Mouse (Mus musculus) activated CD4-positive, CD25-positive, alpha-beta regulatory T cell, adult 4 months (primary cell): Measurements from ENCODE around the gene Prox1. TPM values are rescaled to one million over a fixed set of nuclear protein-coding genes. Genes with fewer than 3 reads are reported as not detected.

ENCODE experiments used
- ATAC-seq: one replicate; pipeline ENCODE4 v1.8.0; 2017
- polyA plus RNA-seq, 2 experiments: library from polyadenylated mRNA; unstranded; fragments of 100-300 nt; shearing (Covaris generic); gene quantifications; one replicate each; pipeline ENCODE4 v1.2.1; 2017

The Prox1 gene
- polyA plus RNA-seq, 2 experiments from 2014 or later: 0.05 TPM; not detected in 1

DNA sequence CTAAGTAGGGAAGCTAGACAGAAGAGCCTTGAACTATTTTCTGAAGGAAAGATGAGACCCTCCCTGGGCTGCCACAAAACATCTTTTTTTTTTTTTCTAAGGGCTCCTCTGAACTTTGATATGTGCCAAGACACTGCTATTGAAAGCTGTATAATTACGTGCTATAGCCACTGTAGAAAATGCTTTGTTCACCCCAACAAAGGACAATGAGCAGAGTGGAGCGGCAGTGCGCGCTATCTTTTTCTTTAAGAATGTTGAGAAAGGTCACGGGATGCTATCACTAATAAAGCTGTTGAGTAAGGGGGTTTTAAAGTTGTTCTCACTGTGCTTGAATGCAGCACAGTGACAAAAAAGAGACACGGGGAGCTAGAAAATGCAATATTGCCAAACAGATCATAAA, 30.0 kb downstream of the Prox1 start:
- ATAC-seq: no peak

DNA sequence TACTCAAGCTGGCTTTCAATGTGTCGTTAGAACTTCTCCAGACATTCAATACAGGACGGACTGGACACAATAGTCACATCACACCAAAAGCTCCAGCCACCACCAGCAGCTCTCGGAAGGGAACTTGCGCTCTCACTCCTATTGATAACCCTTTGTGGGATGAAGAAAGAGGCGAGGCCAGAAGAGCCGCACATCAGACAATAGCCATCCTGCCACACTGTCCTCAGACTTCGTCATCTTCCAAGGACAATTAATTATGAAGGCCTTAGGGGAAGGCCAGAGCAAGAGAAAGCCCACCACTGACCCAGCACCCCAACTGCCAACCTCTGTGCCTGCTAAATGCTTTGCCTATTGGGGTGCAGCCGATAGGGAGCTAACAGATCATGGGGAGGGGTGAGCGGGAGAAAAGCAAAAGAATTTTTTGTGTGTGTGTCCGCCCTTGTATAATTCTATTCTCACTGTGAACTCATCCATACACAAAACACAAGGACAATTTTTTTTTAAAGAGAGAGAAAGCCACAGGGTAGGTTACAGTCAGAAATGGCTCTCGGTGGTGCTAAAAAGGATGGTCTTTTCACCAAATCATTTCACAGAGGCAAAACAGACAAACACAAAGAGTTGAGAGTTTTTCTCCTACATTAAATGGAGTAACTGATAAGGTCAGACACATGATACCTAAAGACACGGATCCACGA, 30.7 kb downstream of the Prox1 start:
- no peak for ATAC-seq

DNA sequence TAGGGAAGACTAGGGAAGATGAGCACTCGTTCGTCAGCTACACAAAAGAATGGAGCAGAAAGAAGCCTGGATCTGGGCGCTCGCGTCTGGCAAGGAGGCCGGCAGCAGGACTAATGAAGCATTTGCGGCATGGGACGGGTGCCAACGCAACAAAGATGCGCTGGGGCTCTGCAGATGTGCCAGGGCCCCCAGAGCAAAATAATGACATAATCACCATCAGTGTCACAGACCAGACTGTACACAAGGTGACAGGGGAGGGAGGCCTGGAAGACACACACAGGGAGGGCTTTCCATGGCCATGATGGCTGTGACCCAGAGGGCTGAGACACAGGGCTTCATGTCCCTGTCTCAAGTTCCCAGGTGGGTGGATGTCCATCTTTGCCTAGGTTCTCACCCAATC, 32.6 kb downstream of the Prox1 start:
- ATAC-seq: no peak

DNA sequence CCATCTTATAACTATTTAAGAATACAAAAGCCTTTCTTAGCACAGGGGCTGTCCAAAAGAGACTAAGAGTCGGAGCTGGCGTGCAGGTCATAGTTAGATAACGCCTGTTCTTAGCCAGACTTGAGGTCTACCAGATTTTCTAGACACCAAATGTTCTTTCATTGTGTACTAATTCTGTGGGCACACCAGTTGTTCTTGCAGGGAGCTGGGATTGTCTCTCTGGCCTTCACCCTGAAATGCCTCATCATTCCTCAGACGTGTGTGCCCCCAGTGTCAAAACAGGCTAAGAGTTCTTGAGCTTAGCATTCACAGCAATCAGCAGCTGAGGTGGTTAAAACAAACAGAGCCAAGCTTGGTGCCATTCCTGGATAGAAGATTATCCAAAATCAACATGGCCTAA, 37.6 kb downstream of the Prox1 start:
- ATAC-seq: no peak

DNA sequence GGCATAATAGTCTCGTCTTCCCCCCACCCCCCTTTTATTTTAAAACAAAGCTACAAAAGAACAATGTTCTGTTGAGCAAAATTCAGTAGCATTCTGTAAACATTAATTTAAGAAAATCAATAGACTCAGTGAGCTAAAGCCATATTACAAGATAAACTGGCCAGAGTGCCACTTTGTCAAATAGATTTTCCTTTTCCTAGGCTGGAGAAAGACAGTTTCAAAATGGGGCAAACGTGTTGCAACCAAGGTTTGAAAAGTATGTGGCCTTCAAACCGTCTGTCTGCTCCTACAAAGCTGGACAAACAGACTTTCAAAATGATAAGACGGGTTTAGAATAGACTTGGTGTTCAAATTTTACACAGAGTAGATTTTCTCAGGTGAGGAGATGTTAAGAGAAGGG, 39.6 kb downstream of the Prox1 start:
- ATAC-seq: no peak

DNA sequence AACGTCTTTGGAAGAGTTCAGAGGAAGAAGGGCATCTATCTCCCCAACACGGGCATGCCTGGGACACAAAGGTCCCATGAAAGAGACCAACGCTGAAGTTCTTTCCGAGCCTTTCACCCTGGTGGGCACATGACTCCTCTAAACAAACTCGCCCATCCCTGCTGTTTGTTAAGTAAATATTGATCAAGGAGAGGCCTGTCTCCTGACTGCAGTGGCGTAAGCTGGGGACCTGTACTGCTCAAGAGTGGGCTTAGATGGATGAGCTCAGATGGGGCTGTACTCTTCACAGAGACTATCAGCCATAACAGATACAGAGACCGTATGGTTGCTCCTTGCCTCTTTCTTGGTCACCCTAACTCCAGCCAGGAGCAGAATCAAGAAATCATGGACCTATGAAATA, 41.0 kb downstream of the Prox1 start:
- no peak for ATAC-seq

DNA sequence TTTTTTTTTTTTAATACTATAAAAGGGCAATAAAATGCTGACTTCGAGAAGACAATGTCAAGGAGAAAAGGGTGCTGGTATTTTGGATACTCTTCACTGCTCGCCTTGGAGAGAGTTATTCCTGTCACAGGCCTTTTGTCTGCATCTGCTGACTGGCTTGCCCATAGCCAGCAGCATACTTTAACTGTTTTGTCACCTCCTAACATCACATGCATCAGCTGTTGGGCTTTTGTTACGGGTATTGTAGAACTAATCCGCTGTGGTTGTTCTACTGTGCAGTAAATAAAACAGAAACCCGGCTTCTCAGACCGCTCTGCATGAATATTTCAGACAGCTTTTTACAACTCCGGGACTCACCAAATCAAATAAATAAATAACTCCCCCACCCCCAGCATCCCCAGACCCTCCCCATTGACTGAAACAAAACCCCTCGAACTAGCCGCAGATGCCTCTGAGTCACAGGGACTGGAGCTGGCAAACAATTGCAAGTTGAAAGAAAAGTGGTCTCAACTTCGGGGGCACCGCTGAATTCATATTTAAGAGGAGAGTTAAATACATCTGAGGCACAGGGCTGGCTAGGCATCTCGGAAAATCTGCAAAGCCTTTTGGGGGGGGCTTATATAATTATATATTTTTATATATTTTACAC, 41.7 kb downstream of the Prox1 start:
- no peak for ATAC-seq

DNA sequence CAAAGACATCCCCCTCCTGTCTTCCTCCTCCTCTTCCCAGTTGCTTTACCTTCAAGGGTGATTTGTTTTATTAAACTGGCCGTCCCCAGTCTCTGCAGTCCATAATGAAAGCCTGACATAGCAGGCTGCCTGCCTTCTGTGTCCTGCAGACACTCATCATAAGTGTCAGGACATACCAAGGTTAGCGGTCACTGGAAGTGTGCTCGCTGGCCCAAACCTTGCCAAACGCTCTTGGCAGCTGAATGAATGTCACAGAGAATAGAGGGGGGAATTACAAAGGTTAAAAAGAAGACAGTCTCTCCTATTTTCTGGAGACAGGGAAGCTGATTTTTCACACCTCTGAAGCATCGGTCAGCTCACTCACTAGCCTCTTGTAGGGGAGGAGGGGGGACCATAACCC, 42.6 kb downstream of the Prox1 start:
- ATAC-seq: no peak

DNA sequence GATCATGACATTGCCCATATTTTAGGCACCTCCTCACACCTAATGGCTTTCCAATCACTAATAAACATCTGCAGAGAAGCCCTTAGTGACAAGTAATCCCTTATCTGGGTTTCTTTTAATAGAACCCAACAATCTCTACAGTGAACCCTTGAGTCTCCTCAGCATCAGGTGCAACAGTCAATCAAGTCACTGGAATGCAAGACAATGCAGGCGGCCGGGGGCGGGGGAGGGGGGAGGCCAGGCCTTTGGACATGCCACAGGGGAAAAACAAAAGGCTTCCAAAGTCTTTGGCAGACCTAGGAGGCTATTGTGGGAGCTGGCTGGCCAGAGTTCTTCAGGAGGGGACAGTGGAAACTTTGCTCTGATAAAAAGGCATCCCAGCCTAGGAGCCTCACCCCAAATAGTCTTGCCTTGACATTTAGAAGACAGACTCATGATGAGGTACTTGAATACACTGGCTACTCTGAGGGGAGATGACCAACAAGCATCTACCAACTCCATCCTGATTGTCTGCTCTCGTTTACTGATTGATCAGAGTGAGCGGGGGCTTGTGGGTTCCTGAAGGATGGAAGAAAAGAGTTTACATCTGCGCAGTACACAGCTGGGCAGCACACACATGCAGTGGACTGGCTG, 43.2 kb downstream of the Prox1 start:
- no peak for ATAC-seq

DNA sequence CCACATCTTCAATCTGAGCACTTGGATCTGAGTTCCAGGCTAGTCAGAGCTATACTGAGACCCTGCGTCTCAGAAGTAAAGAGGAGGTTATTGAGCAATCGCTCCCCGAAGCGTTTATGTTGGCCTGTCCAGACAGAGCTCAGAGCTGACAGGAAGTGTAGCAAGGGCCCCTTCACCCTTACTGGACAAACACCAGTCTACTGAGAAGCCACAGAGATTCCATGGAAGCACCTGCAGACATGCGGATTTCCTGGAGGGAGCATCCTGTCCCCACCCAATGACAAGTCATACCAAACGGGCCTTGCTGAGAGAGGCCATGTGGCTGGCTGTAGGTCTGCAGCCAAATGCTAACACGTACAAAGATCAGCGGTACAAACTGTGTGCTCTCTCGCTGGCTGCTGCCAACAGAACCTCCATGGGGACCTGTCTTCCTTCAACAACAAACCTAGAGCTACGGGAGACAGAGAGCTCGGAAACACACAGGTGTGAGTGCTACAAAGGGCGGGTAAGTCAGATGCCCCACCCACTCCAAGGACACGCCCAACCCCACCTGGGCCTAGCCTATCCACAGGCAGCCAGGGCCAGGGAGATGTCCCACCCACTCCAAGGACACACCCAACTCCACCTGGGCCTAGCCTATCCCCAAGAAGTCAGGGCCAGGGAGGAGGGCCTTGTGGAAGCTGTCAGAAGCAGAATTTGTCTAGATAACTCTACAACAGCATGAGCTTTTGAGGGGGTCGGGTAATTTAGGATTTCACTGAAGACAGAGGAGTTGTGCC, 45.4 kb downstream of the Prox1 start:
- ATAC-seq: no peak

DNA sequence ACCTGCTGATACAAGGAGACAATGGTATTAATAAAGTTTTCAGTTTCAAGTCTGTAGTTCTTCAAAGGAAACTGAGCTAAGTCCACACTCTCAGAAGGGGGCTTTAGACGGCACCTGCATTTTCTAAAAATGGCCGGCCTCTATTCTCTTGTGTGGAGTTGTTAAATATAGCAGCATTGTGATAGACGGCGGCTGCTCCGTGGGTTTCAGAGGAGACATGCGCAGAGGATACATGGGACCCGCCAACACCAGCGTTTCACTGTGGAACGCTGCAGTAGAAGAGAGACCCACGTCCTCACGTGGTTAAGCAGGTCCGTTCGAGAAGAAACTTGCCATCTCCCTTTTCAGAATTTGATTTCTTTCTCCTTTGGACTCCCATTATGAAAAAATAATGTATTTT, 47.1 kb downstream of the Prox1 start:
- no peak for ATAC-seq

DNA sequence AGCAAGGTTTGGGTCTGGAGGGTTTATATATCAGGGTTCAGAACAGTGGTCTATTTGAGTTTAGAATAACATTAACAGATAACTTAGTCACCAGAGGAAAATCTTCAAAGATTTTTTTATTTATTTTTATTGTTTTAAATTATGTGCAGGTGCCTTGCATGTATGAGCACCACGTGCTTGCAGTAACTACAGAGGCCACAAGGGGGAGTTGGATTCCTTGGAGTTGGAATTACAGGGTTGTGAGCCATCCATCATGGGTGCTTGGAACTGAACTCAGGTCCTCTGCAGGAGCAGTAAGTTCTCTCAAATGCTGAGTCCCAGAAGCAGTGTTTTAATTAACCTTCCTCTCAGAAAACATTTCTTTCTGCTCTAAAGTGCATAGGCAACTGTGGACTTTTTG, 54.5 kb downstream of the Prox1 start:
- no peak for ATAC-seq

DNA sequence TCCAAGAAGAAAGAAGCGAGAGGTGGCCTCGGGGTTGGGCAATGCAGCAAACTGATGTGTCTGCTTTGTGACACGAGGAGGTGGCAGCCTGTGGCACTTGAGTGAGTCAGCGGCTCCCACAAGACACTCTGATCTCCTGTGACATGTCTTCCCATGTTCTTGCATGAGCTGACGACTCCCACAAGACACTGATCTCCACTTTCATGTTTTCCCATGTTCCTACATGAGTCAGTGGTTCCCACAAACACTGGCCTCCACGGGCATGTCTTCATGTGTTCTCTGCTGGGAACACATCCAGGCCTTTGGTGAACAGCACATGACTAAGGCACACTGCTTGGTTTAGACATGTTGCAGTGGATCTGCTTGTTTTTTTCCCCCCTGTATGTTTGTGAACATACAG, 58.8 kb downstream of the Prox1 start:
- ATAC-seq: no peak

DNA sequence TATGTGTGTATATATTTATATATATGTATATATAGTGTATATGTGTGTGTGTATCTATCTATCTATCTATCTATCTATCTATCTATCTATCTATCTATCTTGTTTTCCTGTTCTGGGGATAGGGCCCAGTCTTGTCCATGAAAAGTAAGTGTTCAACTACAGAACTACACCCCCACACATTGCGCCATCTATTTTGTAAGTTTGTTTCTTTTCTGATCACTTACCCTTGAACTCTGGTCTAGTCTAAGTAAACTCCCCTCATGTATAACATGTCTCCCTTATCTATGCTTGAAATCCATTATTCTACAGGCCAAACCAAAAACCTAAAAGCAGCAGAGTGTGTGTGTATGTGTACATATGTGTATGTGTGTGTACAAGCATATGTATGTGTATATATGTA, 62.9 kb downstream of the Prox1 start:
- ATAC-seq: no peak

DNA sequence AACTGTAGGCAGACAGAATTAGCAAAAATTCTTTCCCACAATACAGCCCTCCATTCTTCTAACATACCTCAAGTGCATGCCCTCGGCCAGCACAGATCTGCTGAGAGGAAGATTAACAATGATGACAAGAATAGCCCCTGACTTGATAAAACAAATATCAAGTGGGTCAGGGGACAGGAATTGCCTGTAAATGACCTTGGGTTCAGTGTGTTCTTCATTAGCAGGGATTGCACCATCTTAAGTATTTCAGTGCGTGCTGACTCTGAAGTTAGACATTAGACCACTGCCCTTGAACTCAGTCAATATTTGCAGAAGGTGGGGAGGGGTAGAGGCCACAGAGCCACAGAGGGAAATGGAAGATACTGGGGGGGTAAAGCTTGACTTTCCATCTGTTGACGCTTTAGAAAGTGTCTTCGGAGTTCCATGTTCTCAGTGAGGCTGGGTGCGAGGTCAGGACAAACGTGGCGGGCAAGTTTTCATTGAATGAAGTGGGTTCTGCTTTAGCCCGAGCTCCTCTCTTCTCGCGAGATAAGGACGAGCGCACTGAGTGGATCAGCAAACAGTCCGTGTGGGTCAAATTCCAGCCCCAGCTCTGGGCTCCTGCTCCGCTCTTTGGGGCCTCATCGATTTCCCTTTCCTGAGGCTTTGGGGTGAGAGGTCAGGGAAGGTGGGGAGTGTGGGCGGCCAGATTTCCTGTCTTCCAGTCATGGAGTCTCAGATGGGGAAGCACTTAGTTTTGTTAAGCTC, 63.7 kb downstream of the Prox1 start:
- no peak for ATAC-seq

DNA sequence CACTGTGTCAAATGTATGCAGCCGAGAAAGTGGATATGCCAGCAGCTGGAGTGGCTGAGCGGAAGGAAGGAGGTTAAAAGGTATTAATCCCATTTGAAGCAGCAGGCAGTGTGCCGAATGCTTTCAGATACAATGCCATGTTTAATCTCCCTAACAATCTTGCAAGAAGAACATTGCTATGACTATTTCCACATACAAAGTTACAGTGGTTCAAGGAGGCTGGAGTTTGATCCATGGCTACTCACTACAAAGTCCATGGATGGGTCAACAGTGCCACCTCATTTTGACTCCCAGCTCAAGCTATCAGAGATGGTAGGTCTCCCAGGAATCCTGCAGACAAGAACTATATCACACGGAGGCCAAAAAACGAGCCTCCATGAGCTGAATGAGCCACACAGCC, 64.5 kb downstream of the Prox1 start:
- no peak for ATAC-seq

DNA sequence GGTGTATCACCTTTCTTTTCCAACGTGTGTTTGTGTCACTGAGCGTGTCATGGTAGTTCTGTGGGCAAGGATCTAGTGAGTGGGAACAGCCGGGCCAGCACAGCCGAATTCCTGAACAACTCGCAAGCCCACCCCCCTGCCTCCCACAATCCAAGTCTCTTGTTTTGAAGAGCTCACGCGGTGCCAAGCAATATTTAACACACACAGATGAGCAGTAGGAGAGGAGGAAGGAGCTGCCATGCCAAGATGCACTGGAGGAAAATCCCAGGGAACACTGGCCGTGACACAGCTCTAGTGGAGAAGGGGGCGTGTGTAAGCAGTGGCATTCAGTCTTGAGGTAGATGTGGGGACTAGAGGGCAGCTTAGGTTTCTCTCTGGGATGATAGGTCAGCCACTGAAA, 77.2 kb downstream of the Prox1 start:
- no peak for ATAC-seq

DNA sequence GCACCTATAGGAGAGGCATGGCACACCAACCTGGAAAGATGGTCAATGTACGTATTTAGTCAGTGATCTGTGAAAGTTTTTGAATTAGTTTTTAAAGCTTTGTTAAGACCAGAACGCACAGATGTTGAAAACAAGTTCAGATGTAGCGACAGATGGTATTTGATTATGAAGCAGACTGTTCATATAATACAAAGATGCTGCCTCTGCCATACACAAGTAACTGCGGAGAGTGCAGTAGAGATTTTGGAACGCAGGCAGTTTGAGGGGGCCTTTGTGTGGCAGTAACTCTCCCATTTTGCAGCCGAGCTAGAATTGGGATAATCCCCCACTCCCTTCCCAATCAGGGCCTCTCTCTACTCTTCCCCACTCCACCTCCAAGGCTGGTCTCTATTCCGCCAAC, 78.4 kb downstream of the Prox1 start:
- ATAC-seq: no peak

DNA sequence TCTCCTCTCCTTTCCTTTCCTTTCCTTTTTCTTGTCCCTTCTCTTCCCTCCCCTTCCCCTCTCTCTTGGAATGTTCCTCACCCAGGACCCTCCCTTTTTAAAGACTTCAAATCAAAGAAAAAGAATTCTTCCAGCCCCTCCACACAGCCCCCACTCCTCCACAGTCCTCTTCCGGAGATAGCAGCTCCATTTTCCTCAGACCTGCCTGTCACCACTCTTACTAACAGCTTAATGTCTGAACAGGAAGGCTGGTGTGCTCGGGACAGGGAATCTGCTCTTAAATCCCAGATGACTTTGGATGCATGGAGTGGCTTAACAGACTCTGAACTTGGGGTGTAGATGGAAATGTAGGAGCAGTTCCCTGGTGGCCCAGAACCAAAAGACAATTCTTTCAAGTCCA, 81.6 kb downstream of the Prox1 start:
- no peak for ATAC-seq

DNA sequence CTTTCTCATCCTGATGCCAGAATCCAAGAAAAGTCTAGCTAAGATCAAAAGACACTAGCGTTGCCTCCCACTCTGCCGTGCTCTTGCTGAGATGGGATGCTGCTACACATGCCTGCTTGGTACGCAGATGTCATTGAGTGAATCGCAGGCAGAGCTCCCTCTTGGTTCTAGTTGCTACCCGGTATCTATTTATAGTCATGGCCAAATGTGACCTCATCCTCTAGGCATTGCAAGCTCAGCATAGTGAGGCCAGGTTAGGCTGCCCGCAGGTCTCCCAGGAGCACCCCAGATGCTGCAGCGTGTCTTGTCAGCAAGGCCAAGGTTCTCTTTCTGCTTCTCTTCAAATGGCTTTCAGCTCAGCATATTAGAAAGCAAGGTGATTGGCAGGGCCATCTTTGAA, 84.8 kb downstream of the Prox1 start:
- no peak for ATAC-seq

DNA sequence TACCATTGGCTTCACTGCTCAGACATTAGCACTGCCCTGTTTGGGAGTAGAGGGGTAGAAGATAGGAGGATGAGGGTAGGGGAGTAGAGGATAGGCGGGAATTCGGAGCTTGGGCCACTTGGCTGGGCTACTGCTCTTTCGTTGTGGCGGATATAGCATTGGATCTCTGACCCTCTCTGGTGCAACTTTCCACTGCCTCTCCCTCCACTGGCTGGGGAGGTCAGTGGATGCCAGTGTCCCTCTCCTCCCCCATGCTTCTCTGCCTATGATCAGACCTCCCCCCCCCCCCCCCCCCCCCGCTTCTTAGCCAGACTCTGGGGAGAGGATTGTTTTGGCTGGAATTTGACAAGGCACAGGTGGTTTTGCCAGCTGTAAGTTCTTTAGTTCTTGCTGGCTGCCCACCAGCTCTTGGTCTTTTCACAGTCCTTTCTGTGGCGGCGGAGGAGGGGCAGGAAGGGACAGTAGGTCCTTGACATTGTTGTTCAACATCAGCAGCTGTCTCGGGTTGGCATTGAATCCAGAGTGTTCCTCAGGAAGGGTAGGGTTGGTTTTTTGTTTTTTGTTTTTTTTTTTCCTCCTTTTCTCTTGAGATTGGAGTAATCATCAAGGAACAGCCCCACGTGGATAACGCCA, 90.8 kb downstream of the Prox1 start:
- ATAC-seq: no peak

DNA sequence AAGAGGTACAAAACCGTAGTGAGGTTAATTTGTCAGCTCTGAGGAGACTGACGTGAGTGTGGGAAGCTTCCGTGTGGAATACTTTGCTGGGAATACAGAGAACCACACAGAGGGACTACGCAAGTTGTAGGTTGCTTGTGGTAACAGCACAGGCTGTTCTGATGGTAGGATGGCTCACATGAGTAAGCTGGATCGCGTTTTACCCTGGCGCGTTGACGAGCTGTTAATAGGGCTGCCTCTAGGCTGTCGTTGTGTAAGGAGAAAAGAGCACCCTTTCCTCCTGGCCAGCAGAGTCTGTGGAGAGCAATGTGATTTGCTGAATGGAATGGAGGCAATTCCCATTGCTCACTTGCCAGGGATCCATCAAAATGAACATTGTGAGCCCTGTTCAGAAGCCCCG, 93.9 kb downstream of the Prox1 start:
- ATAC-seq: no peak
